Mouse (Mus musculus) liver, embryonic 14.5 days (tissue): ENCODE measurements at regions not wholly inside any gene's neighbourhood (a gene's known extent, or its start where the extent isn't known, plus 50 kb on each side); places are given as distances from the start of the nearest gene placed in this dataset.

Experiments used
- CTCF ChIP-seq: IDR thresholded peaks from 2 replicates; pipeline ENCODE4 v1.5.1; 2016; ENCODE audit warnings: antibody characterized with exemption, low read depth, control low read depth
- EP300 ChIP-seq: IDR thresholded peaks from 2 replicates; pipeline ENCODE4 v1.6.1; 2016; ENCODE audit warnings: antibody characterized with exemption, low read depth

DNA sequence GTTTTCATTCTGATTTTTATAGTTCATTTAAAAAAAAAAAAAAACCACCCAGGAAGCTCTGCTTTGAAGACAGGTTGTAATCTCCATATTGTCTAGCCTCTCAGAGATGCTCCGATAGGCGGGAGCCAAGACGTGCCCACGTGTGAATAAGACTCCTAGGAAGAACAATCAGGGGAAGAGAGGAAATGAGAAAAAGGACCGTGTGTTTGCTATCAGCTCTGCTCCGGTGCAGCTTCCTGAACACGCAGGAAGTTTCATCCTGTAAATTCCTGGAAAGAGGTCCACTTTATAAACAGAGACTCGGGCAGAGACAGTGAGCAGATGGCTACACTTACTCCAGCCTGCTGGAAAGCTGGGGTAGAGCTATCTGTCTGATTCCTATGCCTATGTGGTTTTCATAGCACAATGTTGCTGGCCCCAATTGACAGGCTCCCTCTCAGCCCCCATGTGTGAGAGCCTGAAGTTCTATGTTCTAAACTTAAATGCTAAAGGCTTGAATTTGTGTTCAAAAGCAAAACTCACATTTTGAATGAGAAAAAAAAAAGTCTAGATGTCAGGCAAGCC is 111.6 kb downstream of the Lrrc30 start:
- TF ChIP-seq CTCF (no peak), EP300 (no peak)
